Mouse (Mus musculus) C2C12 (cell line): ENCODE measurements at regions not wholly inside any gene's neighbourhood (a gene's known extent, or its start where the extent isn't known, plus 50 kb on each side); places are given as distances from the start of the nearest gene placed in this dataset.

Source experiments
- H3K27me3 ChIP-seq: one replicate; pipeline ENCODE4 v1.6.1; 2011; ENCODE audit not compliant: control insufficient read depth, insufficient read depth, insufficient read length
- H3K36me3 ChIP-seq: one replicate; pipeline ENCODE4 v1.6.1; 2011; ENCODE audit not compliant: control insufficient read depth, insufficient read depth
- H3K4me3 ChIP-seq: one replicate; pipeline ENCODE4 v1.5.1; 2011; ENCODE audit warnings: mild to moderate bottlenecking, control low read depth; ENCODE audit not compliant: poor library complexity, insufficient read depth, severe bottlenecking
- H3K79me2 ChIP-seq: one replicate; pipeline ENCODE4 v1.6.1; 2011; ENCODE audit not compliant: control insufficient read depth, insufficient read depth
- H3K79me3 ChIP-seq: one replicate; pipeline ENCODE4 v1.6.1; 2011; ENCODE audit warnings: low read depth, control low read depth
- H3ac ChIP-seq: one replicate; pipeline ENCODE3; 2011; ENCODE audit warnings: low read depth; ENCODE audit not compliant: control insufficient read depth, insufficient read length
- CEBPB ChIP-seq: IDR thresholded peaks from one replicate; pipeline ENCODE4 v1.6.1; 2011; ENCODE audit warnings: low read depth, mild to moderate bottlenecking, control low read depth, moderate library complexity
- CTCF ChIP-seq: IDR thresholded peaks from one replicate; pipeline ENCODE4 v1.5.1; 2011; ENCODE audit not compliant: control insufficient read depth, insufficient read depth, insufficient read length
- FOSL1 ChIP-seq: IDR thresholded peaks from one replicate; pipeline ENCODE4 v1.8.0; 2011; ENCODE audit warnings: mild to moderate bottlenecking, low read length; ENCODE audit not compliant: poor library complexity, insufficient read depth, severe bottlenecking
- MAX ChIP-seq: IDR thresholded peaks from one replicate; pipeline ENCODE4 v1.6.1; 2011; ENCODE audit warnings: mild to moderate bottlenecking, control low read depth
- MYOD1 ChIP-seq: IDR thresholded peaks from one replicate; pipeline ENCODE4 v1.6.1; 2011; ENCODE audit warnings: low read depth; ENCODE audit not compliant: control insufficient read depth, insufficient read length
- MYOG ChIP-seq: IDR thresholded peaks from one replicate; pipeline ENCODE4 v1.6.1; 2011; ENCODE audit not compliant: control insufficient read depth, insufficient read length; ENCODE audit errors: extremely low read depth
- USF1 ChIP-seq: IDR thresholded peaks from one replicate; pipeline ENCODE4 v1.6.1; 2011; ENCODE audit warnings: low read depth, mild to moderate bottlenecking, control low read depth, moderate library complexity

GRCm38 (mm10) chrX:159156976-159157375 is 53.1 kb upstream of the Rps6ka3 start:
- H3K4me3 ChIP-seq = no peak overlapping the region
- no peaks in the 10 kb centered on the region for H3K36me3 ChIP-seq
- H3K79me3 ChIP-seq = no peaks in the 10 kb centered on the region
- H3K27me3 ChIP-seq = no peaks in the 10 kb centered on the region
- TF ChIP-seq CTCF (no peak), CEBPB (no peak), FOSL1 (no peak), USF1 (no peak), MYOD1 (no peak), MAX (no peak), MYOG (no peak)
- H3ac ChIP-seq = no peak overlapping the region
- no peaks in the 10 kb centered on the region for H3K79me2 ChIP-seq

- Histone ChIP-seq H3K79me3 (no peaks in the 10 kb centered on the region), H3K79me2 (no peaks in the 10 kb centered on the region), H3ac (no peak overlapping the region), H3K4me3 (no peak overlapping the region), H3K36me3 (no peaks in the 10 kb centered on the region), H3K27me3 (no peaks in the 10 kb centered on the region)
- TF ChIP-seq CTCF (no peak), CEBPB (no peak)
These were observed 50.4 kb upstream of the Rps6ka3 start for GRCm38 (mm10) chrX:159159727-159160126.
